Mouse (Mus musculus): Measurements from ENCODE around the gene Qdpr. TPM values are rescaled to one million over a fixed set of nuclear protein-coding genes. Genes with fewer than 3 reads are reported as not detected.

The Qdpr gene
- total and polyA plus RNA-seq, 2 experiments = 491 to 640 TPM

- no peaks in the 10 kb centered on the region for H3K27me3 ChIP-seq (ENCODE audit: control insufficient read depth, insufficient read depth, low read length)
- H3K9ac ChIP-seq (ENCODE audit: low read depth, low read length) = no peak overlapping the region
- no peaks in the 10 kb centered on the region for H3K36me3 ChIP-seq (ENCODE audit: control insufficient read depth, insufficient read depth, low read length)
- no peak overlapping the region for H3K4me3 ChIP-seq (ENCODE audit: insufficient read depth, low read depth, low read length)
- peak; percentile 89 for DNase-seq (ENCODE audit: extremely low read depth, low read depth, low spot score)
- TF ChIP-seq CTCF (IDR thresholded peaks at IDR 0.05; ENCODE audit: low read depth, low read length) (no peak), POLR2A (IDR thresholded peaks at IDR 0.05; ENCODE audit: extremely low read depth, insufficient read depth, low read length) (no peak)
- peaks cover 17% of the 10 kb centered on the region for H3K4me1 ChIP-seq (ENCODE audit: control insufficient read depth, insufficient read depth, low read length)
- H3K79me2 ChIP-seq (ENCODE audit: control insufficient read depth, insufficient read depth, low read length) = no peaks in the 10 kb centered on the region
- 6% methylated on average over 3 of the region's 3 CpGs for WGBS
- peak overlapping the region; percentile 55 for H3K27ac ChIP-seq (replicated peaks; ENCODE audit: insufficient read depth, low read depth, low read length)
These were observed 32.6 kb upstream of the Qdpr start for GRCm38 (mm10) chr5:45482607-45483006.

GRCm38 (mm10) chr5:45481125-45481524, 31.1 kb upstream of the Qdpr start:
- no peak overlapping the region for H3K4me3 ChIP-seq (ENCODE audit: insufficient read depth, low read depth, low read length)
- WGBS = 26% methylated on average over 2 of the region's 2 CpGs
- no peak overlapping the region for H3K27ac ChIP-seq (replicated peaks; ENCODE audit: insufficient read depth, low read depth, low read length)
- peak; percentile 78 for DNase-seq (ENCODE audit: extremely low read depth, low read depth, low spot score)
- no peaks in the 10 kb centered on the region for H3K36me3 ChIP-seq (ENCODE audit: control insufficient read depth, insufficient read depth, low read length)
- H3K27me3 ChIP-seq (ENCODE audit: control insufficient read depth, insufficient read depth, low read length) = no peaks in the 10 kb centered on the region
- TF ChIP-seq CTCF (IDR thresholded peaks at IDR 0.05; ENCODE audit: low read depth, low read length) = no peak
- no peak for TF ChIP-seq POLR2A (IDR thresholded peaks at IDR 0.05; ENCODE audit: extremely low read depth, insufficient read depth, low read length)
- H3K9ac ChIP-seq (ENCODE audit: low read depth, low read length) = no peak overlapping the region
- no peaks in the 10 kb centered on the region for H3K79me2 ChIP-seq (ENCODE audit: control insufficient read depth, insufficient read depth, low read length)
- H3K4me1 ChIP-seq (ENCODE audit: control insufficient read depth, insufficient read depth, low read length) = peaks cover 17% of the 10 kb centered on the region

GRCm38 (mm10) chr5:45480066-45480465, 30.0 kb upstream of the Qdpr start:
- no peak overlapping the region for H3K27ac ChIP-seq (replicated peaks; ENCODE audit: insufficient read depth, low read depth, low read length)
- no peak overlapping the region for H3K4me3 ChIP-seq (ENCODE audit: insufficient read depth, low read depth, low read length)
- no peaks in the 10 kb centered on the region for H3K27me3 ChIP-seq (ENCODE audit: control insufficient read depth, insufficient read depth, low read length)
- H3K4me1 ChIP-seq (ENCODE audit: control insufficient read depth, insufficient read depth, low read length) = peaks cover 23% of the 10 kb centered on the region
- H3K79me2 ChIP-seq (ENCODE audit: control insufficient read depth, insufficient read depth, low read length) = no peaks in the 10 kb centered on the region
- no peak overlapping the region for H3K9ac ChIP-seq (ENCODE audit: low read depth, low read length)
- no peak for DNase-seq (ENCODE audit: extremely low read depth, low read depth, low spot score)
- no peak for TF ChIP-seq POLR2A (IDR thresholded peaks at IDR 0.05; ENCODE audit: extremely low read depth, insufficient read depth, low read length)
- no peak for TF ChIP-seq CTCF (IDR thresholded peaks at IDR 0.05; ENCODE audit: low read depth, low read length)
- 95% methylated on average over 1 of the region's 1 CpGs for WGBS
- H3K36me3 ChIP-seq (ENCODE audit: control insufficient read depth, insufficient read depth, low read length) = no peaks in the 10 kb centered on the region

GRCm38 (mm10) chr5:45477601-45478000, 27.6 kb upstream of the Qdpr start:
- Histone ChIP-seq H3K27me3 (ENCODE audit: control insufficient read depth, insufficient read depth, low read length) (no peaks in the 10 kb centered on the region), H3K9ac (ENCODE audit: low read depth, low read length) (no peak overlapping the region), H3K4me1 (ENCODE audit: control insufficient read depth, insufficient read depth, low read length) (peaks cover 24% of the 10 kb centered on the region), H3K36me3 (ENCODE audit: control insufficient read depth, insufficient read depth, low read length) (no peaks in the 10 kb centered on the region), H3K79me2 (ENCODE audit: control insufficient read depth, insufficient read depth, low read length) (no peaks in the 10 kb centered on the region), H3K4me3 (ENCODE audit: insufficient read depth, low read depth, low read length) (no peak overlapping the region), H3K27ac (replicated peaks; ENCODE audit: insufficient read depth, low read depth, low read length) (no peak overlapping the region)
- 83% methylated on average over 7 of the region's 7 CpGs for WGBS
- no peak for DNase-seq (ENCODE audit: extremely low read depth, low read depth, low spot score)
- no peak for TF ChIP-seq CTCF (IDR thresholded peaks at IDR 0.05; ENCODE audit: low read depth, low read length)
- TF ChIP-seq POLR2A (IDR thresholded peaks at IDR 0.05; ENCODE audit: extremely low read depth, insufficient read depth, low read length) = no peak

- no peak overlapping the region for H3K4me3 ChIP-seq (ENCODE audit: insufficient read depth, low read depth, low read length)
- WGBS = 21% methylated on average over 6 of the region's 6 CpGs
- no peaks in the 10 kb centered on the region for H3K27me3 ChIP-seq (ENCODE audit: control insufficient read depth, insufficient read depth, low read length)
- no peak for TF ChIP-seq CTCF (IDR thresholded peaks at IDR 0.05; ENCODE audit: low read depth, low read length)
- TF ChIP-seq POLR2A (IDR thresholded peaks at IDR 0.05; ENCODE audit: extremely low read depth, insufficient read depth, low read length) = no peak
- H3K27ac ChIP-seq (replicated peaks; ENCODE audit: insufficient read depth, low read depth, low read length) = no peak overlapping the region
- DNase-seq (ENCODE audit: extremely low read depth, low read depth, low spot score) = no peak
- H3K36me3 ChIP-seq (ENCODE audit: control insufficient read depth, insufficient read depth, low read length) = no peaks in the 10 kb centered on the region
- H3K9ac ChIP-seq (ENCODE audit: low read depth, low read length) = no peak overlapping the region
- peaks cover 13% of the 10 kb centered on the region for H3K4me1 ChIP-seq (ENCODE audit: control insufficient read depth, insufficient read depth, low read length)
- H3K79me2 ChIP-seq (ENCODE audit: control insufficient read depth, insufficient read depth, low read length) = no peaks in the 10 kb centered on the region
These were observed 26.3 kb upstream of the Qdpr start for GRCm38 (mm10) chr5:45476288-45476687.

- Histone ChIP-seq H3K27ac (replicated peaks; ENCODE audit: insufficient read depth, low read depth, low read length) (peak overlapping the region; percentile 89), H3K79me2 (ENCODE audit: control insufficient read depth, insufficient read depth, low read length) (no peaks in the 10 kb centered on the region), H3K4me1 (ENCODE audit: control insufficient read depth, insufficient read depth, low read length) (peaks cover 13% of the 10 kb centered on the region), H3K27me3 (ENCODE audit: control insufficient read depth, insufficient read depth, low read length) (no peaks in the 10 kb centered on the region), H3K36me3 (ENCODE audit: control insufficient read depth, insufficient read depth, low read length) (no peaks in the 10 kb centered on the region), H3K9ac (ENCODE audit: low read depth, low read length) (no peak overlapping the region), H3K4me3 (ENCODE audit: insufficient read depth, low read depth, low read length) (no peak overlapping the region)
- TF ChIP-seq POLR2A (IDR thresholded peaks at IDR 0.05; ENCODE audit: extremely low read depth, insufficient read depth, low read length) (no peak), CTCF (IDR thresholded peaks at IDR 0.05; ENCODE audit: low read depth, low read length) (no peak)
- 93% methylated on average over 5 of the region's 5 CpGs for WGBS
- no peak for DNase-seq (ENCODE audit: extremely low read depth, low read depth, low spot score)
These were observed 25.7 kb upstream of the Qdpr start for GRCm38 (mm10) chr5:45475771-45476170.

Data from liver, adult 2 months (tissue).